Mouse (Mus musculus) testis, adult 2 months (tissue): ENCODE measurements around the gene Pecr.

Experiments used
- CTCF ChIP-seq: fragments of 200-500 bp; IDR thresholded peaks from 2 replicates; pipeline ENCODE4 v1.5.1; 2012; ENCODE audit warnings: low read depth, mild to moderate bottlenecking, inconsistent platforms, low read length, moderate library complexity; ENCODE audit not compliant: control insufficient read depth, insufficient read depth, insufficient replicate concordance
- POLR2A ChIP-seq: fragments of 200-500 bp; IDR thresholded peaks from 2 replicates; pipeline ENCODE4 v1.6.1; 2012; ENCODE audit warnings: low read depth, mild to moderate bottlenecking, inconsistent platforms, low read length, moderate library complexity; ENCODE audit not compliant: control insufficient read depth

- no peak for TF ChIP-seq POLR2A
- TF ChIP-seq CTCF = no peak
Measured at GRCm38 (mm10) chr1:72295746-72296145, 11.6 kb upstream of the Pecr start.
